Mouse (Mus musculus): ENCODE data around the gene Mettl27.

- TF ChIP-seq CHD2 (IDR thresholded peaks at IDR 0.05; ENCODE audit: low read depth, low read length) (no peak), ZC3H11A (IDR thresholded peaks at IDR 0.05; ENCODE audit: borderline replicate concordance, low read depth, low read length) (no peak), MAFK (IDR thresholded peaks at IDR 0.05; ENCODE audit: insufficient read depth, low read depth, low read length) (no peak), HCFC1 (IDR thresholded peaks at IDR 0.05; ENCODE audit: borderline replicate concordance, insufficient read depth, low read length) (no peak)
These were observed 49.1 kb upstream of the Mettl27 start for GRCm38 (mm10) chr5:134883077-134883476.
